Mouse (Mus musculus) hindbrain, embryonic 14.5 days (tissue): Measurements from ENCODE around the gene Cdk14. TPM values are rescaled to one million over a fixed set of nuclear protein-coding genes. Genes with fewer than 3 reads are reported as not detected.

Experiments
- ATAC-seq: fragments of 200-750 bp; cut with Nextera tagmentation; 2 replicates; pipeline ENCODE4 v1.8.0; 2017; ENCODE audit warnings: moderate number of reproducible peaks, mild to moderate bottlenecking, moderate TSS enrichment, moderate library complexity; ENCODE audit not compliant: low FRiP score
- DNase-seq: peaks from one replicate; pipeline ENCODE4 v3.0.0-alpha.2; 2015; ENCODE audit warnings: low spot score
- H3K27ac ChIP-seq: fragments of 300-500 bp; sonication (generic); 2 replicates; pipeline ENCODE4 v1.5.1; 2014; ENCODE audit warnings: mild to moderate bottlenecking, moderate library complexity
- H3K27me3 ChIP-seq: fragments of 300-500 bp; sonication (generic); 2 replicates; pipeline ENCODE4 v1.6.1; 2014; ENCODE audit warnings: mild to moderate bottlenecking, low read length, mixed read lengths; ENCODE audit not compliant: control insufficient read depth, insufficient read depth
- H3K36me3 ChIP-seq: fragments of 300-500 bp; sonication (generic); replicated peaks from 2 replicates; pipeline ENCODE4 v1.6.1; 2014; ENCODE audit not compliant: control insufficient read depth, insufficient read depth
- H3K4me1 ChIP-seq: fragments of 300-500 bp; sonication (generic); replicated peaks from 2 replicates; pipeline ENCODE4 v1.6.1; 2014; ENCODE audit warnings: antibody characterized with exemption, low read length, mixed read lengths; ENCODE audit not compliant: control insufficient read depth, insufficient read depth
- H3K4me2 ChIP-seq: fragments of 300-500 bp; sonication (generic); replicated peaks from 2 replicates; pipeline ENCODE4 v1.6.1; 2014; ENCODE audit warnings: mild to moderate bottlenecking, moderate library complexity
- H3K4me3 ChIP-seq: fragments of 300-500 bp; sonication (generic); replicated peaks from 2 replicates; pipeline ENCODE4 v1.5.1; 2014; ENCODE audit warnings: mild to moderate bottlenecking, low read length
- H3K9ac ChIP-seq: fragments of 300-500 bp; sonication (generic); 2 replicates; pipeline ENCODE4 v1.6.1; 2014
- H3K9me3 ChIP-seq: fragments of 300-500 bp; sonication (generic); 2 replicates; pipeline ENCODE4 v1.6.1; 2016; ENCODE audit warnings: low read length; ENCODE audit not compliant: control insufficient read depth
- WGBS: fragments of 180-500 bp; shearing (Covaris S2); extraction: QIAGEN DNeasy Blood & Tissue Kit; methylation state at CpG from one replicate; pipeline ENCODE4 v1.1.7; 2014; 5-methylcytosine and 5-hydroxymethylcytosine counted together
- polyA plus RNA-seq: library from polyadenylated mRNA; unstranded; fragments of >200 nt; fragmentation: Nextera tagmentation; extraction: Ambion mirVana; gene quantifications from 2 replicates; pipeline ENCODE4 v1.2.1, GENCODE M21; 2014

Gene Cdk14
- polyA plus RNA-seq, 1 experiment from 2014 or later: 55.6 TPM

DNA sequence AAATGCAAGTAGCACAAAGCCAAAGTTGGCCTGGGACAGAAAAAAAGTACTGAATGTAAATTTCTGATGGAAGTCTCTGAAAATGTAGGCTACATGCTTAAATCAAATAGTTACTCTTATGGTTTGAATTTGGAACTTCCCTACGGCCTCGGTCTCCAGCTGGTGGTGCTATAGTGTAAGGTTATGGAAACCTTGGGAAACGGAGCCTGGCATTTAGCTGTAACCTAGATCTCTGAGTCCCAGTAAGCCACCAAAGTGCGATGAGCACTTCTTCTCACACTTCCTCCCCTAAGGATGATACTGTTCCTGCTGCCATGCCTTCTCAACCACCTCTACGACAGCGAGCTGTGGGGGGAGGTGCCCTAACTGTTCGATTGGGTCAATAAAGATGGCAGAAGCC lies 464.1 kb downstream of the Cdk14 start:
- Histone ChIP-seq H3K36me3 (no peaks in the 10 kb centered on the region), H3K9ac (no peak overlapping the region), H3K9me3 (no peaks in the 10 kb centered on the region), H3K27me3 (no peaks in the 10 kb centered on the region), H3K4me1 (no peaks in the 10 kb centered on the region), H3K4me3 (no peak overlapping the region), H3K4me2 (no peak overlapping the region), H3K27ac (no peak overlapping the region)
- ATAC-seq (no peak), DNase-seq (no peak)
- 81% methylated on average over 7 of the region's 7 CpGs for WGBS

GRCm38 (mm10) chr5:4955392-4955791 lies 464.7 kb downstream of the Cdk14 start:
- DNase-seq: no peak
- 72% methylated on average over 2 of the region's 2 CpGs for WGBS
- no peak overlapping the region for H3K4me3 ChIP-seq
- no peak overlapping the region for H3K9ac ChIP-seq
- H3K4me1 ChIP-seq: no peaks in the 10 kb centered on the region
- no peak for ATAC-seq
- no peaks in the 10 kb centered on the region for H3K9me3 ChIP-seq
- no peak overlapping the region for H3K4me2 ChIP-seq
- H3K36me3 ChIP-seq: no peaks in the 10 kb centered on the region
- H3K27ac ChIP-seq: no peak overlapping the region
- no peaks in the 10 kb centered on the region for H3K27me3 ChIP-seq

DNA sequence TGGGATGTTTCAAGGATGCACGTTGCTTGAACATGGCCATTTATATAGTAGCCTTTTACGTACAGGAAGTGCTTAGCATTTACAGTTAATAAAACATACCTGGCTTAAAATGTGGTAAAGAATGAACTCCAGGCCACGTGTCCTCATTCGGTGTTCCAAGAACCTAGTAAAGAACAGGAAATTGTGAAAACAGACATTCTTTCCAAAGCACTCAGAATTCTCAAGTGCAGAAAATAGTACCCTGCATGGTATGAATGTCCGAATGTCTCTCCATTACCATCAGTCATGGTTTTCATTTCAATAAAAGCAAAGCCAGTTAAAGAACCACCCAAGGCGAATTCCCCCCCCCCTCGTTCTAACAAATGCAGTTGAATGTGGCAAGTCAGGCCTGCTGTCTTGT lies 470.7 kb downstream of the Cdk14 start:
- no peak for ATAC-seq
- no peaks in the 10 kb centered on the region for H3K9me3 ChIP-seq

GRCm38 (mm10) chr5:4948090-4948954 lies 471.8 kb downstream of the Cdk14 start:
- H3K27me3 ChIP-seq: no peaks in the 10 kb centered on the region
- no peaks in the 10 kb centered on the region for H3K36me3 ChIP-seq
- DNase-seq (peak; percentile 84), ATAC-seq (peak; percentile 68; the same call in 1 of the 2 replicates)
- no peak overlapping the region for H3K27ac ChIP-seq
- 0 out of 2 replicates have a peak, but pooled peaks cover 3% of the 10 kb centered on the region for H3K4me1 ChIP-seq
- H3K4me3 ChIP-seq: no peak overlapping the region
- no peaks in the 10 kb centered on the region for H3K9me3 ChIP-seq
- no peak overlapping the region for H3K4me2 ChIP-seq
- no peak overlapping the region for H3K9ac ChIP-seq
- 41% methylated on average over 3 of the region's 3 CpGs for WGBS

More for the DNA sequence above, 470.7 kb downstream of the Cdk14 start:
- no peak for DNase-seq
- Histone ChIP-seq H3K4me2 (no peak overlapping the region), H3K4me1 (0 out of 2 replicates have a peak, but pooled peaks cover 3% of the 10 kb centered on the region), H3K36me3 (no peaks in the 10 kb centered on the region), H3K27me3 (no peaks in the 10 kb centered on the region), H3K9ac (no peak overlapping the region), H3K27ac (no peak overlapping the region), H3K4me3 (no peak overlapping the region)
- 75% methylated on average over 7 of the region's 7 CpGs for WGBS

GRCm38 (mm10) chr5:4935131-4935530 lies 485.0 kb downstream of the Cdk14 start:
- Histone ChIP-seq H3K4me2 (no peak overlapping the region), H3K9ac (no peak overlapping the region), H3K9me3 (no peaks in the 10 kb centered on the region), H3K4me1 (no peaks in the 10 kb centered on the region), H3K36me3 (no peaks in the 10 kb centered on the region), H3K4me3 (no peak overlapping the region), H3K27ac (no peak overlapping the region), H3K27me3 (no peaks in the 10 kb centered on the region)
- no peak for DNase-seq
- no peak for ATAC-seq
- 83% methylated on average over 1 of the region's 1 CpGs for WGBS

DNA sequence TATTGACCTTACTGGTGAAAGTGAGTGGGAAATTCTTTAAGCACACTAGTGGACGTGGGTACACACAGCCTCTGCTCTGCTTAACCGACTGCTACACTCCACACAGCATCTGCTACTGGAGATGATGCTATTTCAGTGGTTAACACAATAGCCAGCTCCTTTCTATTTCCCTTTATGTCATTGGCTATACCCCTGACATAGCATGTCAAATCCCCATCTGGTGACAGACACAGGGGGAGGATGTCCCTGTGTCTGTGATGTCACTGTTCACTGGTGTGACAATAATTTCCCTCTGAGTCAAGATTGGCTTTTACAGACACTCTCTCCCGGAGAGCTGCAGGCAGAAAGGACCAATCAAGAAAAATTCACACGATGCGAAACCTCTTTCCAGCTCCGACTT lies 485.6 kb downstream of the Cdk14 start:
- ATAC-seq: no peak
- H3K36me3 ChIP-seq: no peaks in the 10 kb centered on the region

GRCm38 (mm10) chr5:4931539-4932143 lies 488.5 kb downstream of the Cdk14 start:
- DNase-seq (no peak), ATAC-seq (no peak)
- no peak overlapping the region for H3K4me2 ChIP-seq
- H3K36me3 ChIP-seq: no peaks in the 10 kb centered on the region
- no peak overlapping the region for H3K9ac ChIP-seq
- no peak overlapping the region for H3K4me3 ChIP-seq
- H3K9me3 ChIP-seq: no peaks in the 10 kb centered on the region
- H3K4me1 ChIP-seq: peaks cover 5% of the 10 kb centered on the region; the same call in 1 of the 2 replicates
- 82% methylated on average over 8 of the region's 8 CpGs for WGBS
- H3K27me3 ChIP-seq: no peaks in the 10 kb centered on the region
- no peak overlapping the region for H3K27ac ChIP-seq

More for the DNA sequence above, 485.6 kb downstream of the Cdk14 start:
- 73% methylated on average over 6 of the region's 6 CpGs for WGBS
- H3K4me2 ChIP-seq: no peak overlapping the region
- H3K4me3 ChIP-seq: no peak overlapping the region
- peaks cover 5% of the 10 kb centered on the region; the same call in 1 of the 2 replicates for H3K4me1 ChIP-seq
- no peak for DNase-seq
- H3K9me3 ChIP-seq: no peaks in the 10 kb centered on the region
- no peak overlapping the region for H3K27ac ChIP-seq
- no peak overlapping the region for H3K9ac ChIP-seq
- no peaks in the 10 kb centered on the region for H3K27me3 ChIP-seq

DNA sequence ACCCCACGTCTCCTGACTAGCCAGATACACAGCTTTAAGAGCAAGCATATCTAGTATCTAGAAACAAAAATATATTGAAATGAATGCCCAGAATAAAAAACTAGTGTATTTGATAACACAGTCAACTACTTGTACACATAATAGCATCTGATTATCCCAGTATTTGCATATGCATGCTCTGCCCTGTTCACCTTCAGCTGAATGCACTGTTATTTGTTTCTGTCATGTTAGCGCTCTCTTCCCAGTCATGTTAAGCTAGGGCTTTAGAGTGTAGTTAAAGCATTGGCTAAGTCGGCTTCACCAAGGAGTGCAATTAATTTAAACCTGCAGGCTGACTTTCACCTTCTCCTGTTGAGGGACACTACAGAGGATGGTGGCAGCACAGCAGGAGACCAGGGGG lies 490.5 kb downstream of the Cdk14 start:
- Histone ChIP-seq H3K4me3 (no peak overlapping the region), H3K9me3 (no peaks in the 10 kb centered on the region), H3K36me3 (no peaks in the 10 kb centered on the region), H3K4me2 (no peak overlapping the region), H3K27ac (no peak overlapping the region), H3K4me1 (peaks cover 5% of the 10 kb centered on the region; the same call in 1 of the 2 replicates), H3K27me3 (no peaks in the 10 kb centered on the region), H3K9ac (no peak overlapping the region)
- DNase-seq: no peak
- no peak for ATAC-seq
- WGBS: 47% methylated on average over 3 of the region's 3 CpGs

GRCm38 (mm10) chr5:4924866-4925265 lies 495.2 kb downstream of the Cdk14 start:
- H3K4me2 ChIP-seq: no peak overlapping the region

More at GRCm38 (mm10) chr5:4924866-4925265, 495.2 kb downstream of the Cdk14 start:
- Histone ChIP-seq H3K9me3 (no peaks in the 10 kb centered on the region), H3K4me1 (peaks cover 4% of the 10 kb centered on the region; the same call in 1 of the 2 replicates), H3K36me3 (no peaks in the 10 kb centered on the region), H3K27me3 (no peaks in the 10 kb centered on the region), H3K4me3 (no peak overlapping the region), H3K27ac (no peak overlapping the region), H3K9ac (no peak overlapping the region)
- 84% methylated on average over 6 of the region's 6 CpGs for WGBS
- no peak for DNase-seq
- ATAC-seq: no peak
